Mouse (Mus musculus) olfactory bulb, adult 2 months (tissue): ENCODE results near the gene Magi2.

Experiments
- CTCF ChIP-seq: fragments of 200-500 bp; IDR thresholded peaks from 2 replicates; pipeline ENCODE4 v1.5.1; 2012; ENCODE audit warnings: low read depth, mild to moderate bottlenecking, low read length, moderate library complexity; ENCODE audit not compliant: insufficient read depth
- POLR2A ChIP-seq: fragments of 200-500 bp; IDR thresholded peaks from 2 replicates; pipeline ENCODE4 v1.6.1; 2012; ENCODE audit warnings: mild to moderate bottlenecking, low read depth, low read length, moderate library complexity; ENCODE audit not compliant: insufficient read depth

GRCm38 (mm10) chr5:20249382-20249781, 1022.5 kb downstream of the Magi2 start:
- TF ChIP-seq CTCF (no peak), POLR2A (no peak)
